ENCODE assay signal across 11 mouse cellular contexts in the genomic region with DNA sequence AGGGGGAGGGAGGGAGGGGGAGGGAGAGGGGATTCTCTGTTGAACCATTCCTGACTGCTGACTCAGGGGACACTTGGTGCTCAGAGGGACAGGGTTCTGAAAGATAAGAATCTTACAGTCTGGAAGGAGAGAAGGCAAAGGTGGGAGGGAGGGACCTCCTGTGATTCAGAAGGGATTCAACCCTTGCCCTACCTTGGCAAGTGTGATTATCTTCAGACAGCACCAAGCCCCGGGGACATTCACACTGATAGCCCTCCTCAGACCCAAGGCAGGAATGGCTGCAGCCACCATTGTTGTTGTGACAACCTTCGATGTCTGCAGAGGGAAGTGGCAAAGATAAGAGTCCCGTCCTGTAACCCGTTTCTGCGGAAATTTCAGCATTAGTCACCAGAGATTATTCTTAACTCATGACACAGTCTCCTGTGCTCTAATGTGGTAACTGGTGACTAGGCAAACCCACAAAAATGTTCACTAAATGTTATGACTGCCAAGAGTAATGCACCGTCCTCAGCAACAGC. TPM values are rescaled to one million over a fixed set of nuclear protein-coding genes. Genes with fewer than 3 reads are reported as not detected.
DNase-seq lines count a peak whose midpoint lies in the region; ATAC-seq and TF ChIP-seq lines count a peak whose summit lies in the region.
"Had no signal": no experiment of that assay in that cellular context is flagged by ENCODE, and none has a peak within 500 bp of the region (broad histone marks: within the 10 kb centered on the region; RNA-seq: fewer than 3 reads in every experiment).

No protein-coding gene starts in this region.

- no peak overlapping the region for H3K4me2 ChIP-seq in kidney, embryonic 16.5 days (replicated peaks; ENCODE audit: low read depth, low read length)
- no peak overlapping the region for H3K4me2 ChIP-seq in hindbrain, embryonic 16.5 days (ENCODE audit: low read length)
- H3K4me2 ChIP-seq: limb, embryonic 12.5 days had no signal

- H3K9ac ChIP-seq in kidney, embryonic 16.5 days (replicated peaks; ENCODE audit: low read length): no peak overlapping the region
- H3K9ac ChIP-seq in hindbrain, embryonic 16.5 days (ENCODE audit: low read depth, low read length): no peak overlapping the region
- H3K9ac ChIP-seq: limb, embryonic 12.5 days; neural tube, embryonic 13.5 days had no signal

- no peaks in the 10 kb centered on the region for H3K36me3 ChIP-seq in kidney, embryonic 16.5 days (ENCODE audit: insufficient read depth, low read length)
- H3K36me3 ChIP-seq in hindbrain, embryonic 16.5 days (ENCODE audit: control insufficient read depth, insufficient read depth, low read length): no peaks in the 10 kb centered on the region
- H3K36me3 ChIP-seq: limb, embryonic 12.5 days; neural tube, embryonic 13.5 days had no signal

- no peaks in the 10 kb centered on the region for H3K9me3 ChIP-seq in kidney, embryonic 16.5 days (ENCODE audit: low read length)
- H3K9me3 ChIP-seq in hindbrain, embryonic 16.5 days (ENCODE audit: control insufficient read depth, low read length): no peaks in the 10 kb centered on the region
- H3K9me3 ChIP-seq: limb, embryonic 12.5 days; neural tube, embryonic 13.5 days had no signal

- no peak overlapping the region for H3K4me3 ChIP-seq in kidney, embryonic 16.5 days (ENCODE audit: low read length)
- 0 out of 2 replicates have a peak overlapping the region, but pooled peaks have one; percentile 2 for H3K4me3 ChIP-seq in olfactory bulb, adult 2 months (ENCODE audit: insufficient read depth, low read depth, low read length)
- no peak overlapping the region for H3K4me3 ChIP-seq in hindbrain, embryonic 16.5 days (ENCODE audit: low read length)
- H3K4me3 ChIP-seq: erythroblast, embryonic 14.5 days; limb, embryonic 12.5 days; neural tube, embryonic 13.5 days had no signal

- ATAC-seq in kidney, embryonic 16.5 days (ENCODE audit: low FRiP score, low TSS enrichment): 0 out of 2 replicates have a peak, but pooled peaks have one; percentile 14
- peak; percentile 81 for ATAC-seq in inflammation-experienced regulatory T-cells, adult 6 months
- no peak for ATAC-seq in hindbrain, embryonic 16.5 days

- H3K4me1 ChIP-seq in kidney, embryonic 16.5 days (ENCODE audit: insufficient read depth, low read length): peaks cover 14% of the 10 kb centered on the region; the same call in 1 of the 2 replicates
- peaks cover 8% of the 10 kb centered on the region for H3K4me1 ChIP-seq in olfactory bulb, adult 2 months (ENCODE audit: control insufficient read depth, insufficient read depth, low read length)
- no peaks in the 10 kb centered on the region for H3K4me1 ChIP-seq in hindbrain, embryonic 16.5 days (ENCODE audit: control insufficient read depth, insufficient read depth, low read depth, low read length)
- H3K4me1 ChIP-seq: limb, embryonic 12.5 days had no signal

- no peak for TF ChIP-seq CTCF in olfactory bulb, adult 2 months (IDR thresholded peaks at IDR 0.05; ENCODE audit: insufficient read depth, low read depth, low read length)

- H3K27ac ChIP-seq in kidney, embryonic 16.5 days (ENCODE audit: low read length): no peak overlapping the region
- H3K27ac ChIP-seq in olfactory bulb, adult 2 months (ENCODE audit: insufficient read depth, low read depth, low read length): peak overlapping the region; percentile 27; the same call in 1 of the 2 replicates
- H3K27ac ChIP-seq in hindbrain, embryonic 16.5 days (ENCODE audit: low read depth, low read length): no peak overlapping the region
- H3K27ac ChIP-seq: limb, embryonic 12.5 days; neural tube, embryonic 13.5 days had no signal

- H3K27me3 ChIP-seq in kidney, embryonic 16.5 days (ENCODE audit: insufficient read depth, low read length): peaks cover 8% of the 10 kb centered on the region; the same call in 1 of the 2 replicates
- no peaks in the 10 kb centered on the region for H3K27me3 ChIP-seq in hindbrain, embryonic 16.5 days (replicated peaks; ENCODE audit: control insufficient read depth, insufficient read depth, low read length)
- H3K27me3 ChIP-seq: limb, embryonic 12.5 days; neural tube, embryonic 13.5 days had no signal

- 58% methylated on average over 6 of the region's 6 CpGs for WGBS in kidney, embryonic 16.5 days
- 40% methylated on average over 6 of the region's 6 CpGs for WGBS in olfactory bulb, adult 2 months
- WGBS in hindbrain, embryonic 16.5 days: 60% methylated on average over 6 of the region's 6 CpGs

- no peak for DNase-seq in kidney, adult 8-10 months
- DNase-seq in MN1 (ENCODE audit: low spot score): peak; percentile 60
- no peak for DNase-seq in embryo, embryonic 9.5 days (ENCODE audit: extremely low spot score)

- TF ChIP-seq POLR2A in olfactory bulb, adult 2 months (IDR thresholded peaks at IDR 0.05; ENCODE audit: insufficient read depth, low read depth, low read length): no peak

RNA-seq across cellular contexts. Expression of a gene that starts 10.8 kb away (rescaled TPM):
- polyA plus RNA-seq in kidney, embryonic 16.5 days (2015; fragmentation: Nextera tagmentation; extraction: Ambion mirVana): 2.0 and 2.3 TPM in 2 replicates
- not detected for polyA plus RNA-seq in inflammation-experienced regulatory T-cells, adult 6 months (2017; shearing (Covaris generic))
- polyA plus RNA-seq in olfactory bulb, adult 2 months (2012; ENCODE audit: insufficient read depth, insufficient read length, low replicate concordance, missing spikeins): not detected in 2 replicates
- polyA plus RNA-seq in hindbrain, embryonic 16.5 days (2015; fragmentation: Nextera tagmentation; extraction: Ambion mirVana): 0.20 and 0.48 TPM in 2 replicates

RNA-seq across cellular contexts. Expression of a gene that starts 27.3 kb away (rescaled TPM):
- polyA plus RNA-seq in kidney, embryonic 16.5 days (2015; fragmentation: Nextera tagmentation; extraction: Ambion mirVana): 0.27 and 0.44 TPM in 2 replicates
- not detected for polyA plus RNA-seq in inflammation-experienced regulatory T-cells, adult 6 months (2017; shearing (Covaris generic))
- not detected in 2 replicates for polyA plus RNA-seq in olfactory bulb, adult 2 months (2012; ENCODE audit: insufficient read depth, insufficient read length, low replicate concordance, missing spikeins)
- polyA plus RNA-seq in hindbrain, embryonic 16.5 days (2015; fragmentation: Nextera tagmentation; extraction: Ambion mirVana): not detected in 2 replicates
- polyA plus RNA-seq: erythroblast, embryonic 14.5 days; limb, embryonic 12.5 days; neural tube, embryonic 13.5 days; thymus, postnatal 0 days had no signal

RNA-seq across cellular contexts. Expression of a gene that starts 35.3 kb away (rescaled TPM):
- 8.4 and 21.9 TPM in 2 replicates for polyA plus RNA-seq in kidney, embryonic 16.5 days (2015; fragmentation: Nextera tagmentation; extraction: Ambion mirVana)
- 10 to 100 TPM; 34.2 to 47.3 (median 42.3) TPM for polyA plus RNA-seq in inflammation-experienced regulatory T-cells, adult 6 months (2017; shearing (Covaris generic))
- polyA plus RNA-seq in olfactory bulb, adult 2 months (2012; ENCODE audit: insufficient read depth, insufficient read length, low replicate concordance, missing spikeins): not detected in 2 replicates
- 3.1 and 13.3 TPM in 2 replicates for polyA plus RNA-seq in hindbrain, embryonic 16.5 days (2015; fragmentation: Nextera tagmentation; extraction: Ambion mirVana)
- polyA plus RNA-seq: limb, embryonic 12.5 days; neural tube, embryonic 13.5 days had no signal
